Mouse (Mus musculus) heart, adult 9 months (tissue): ENCODE measurements around the gene Arpp19.

Experiments
- DNase-seq, 2 experiments: peaks; one replicate each; pipeline ENCODE4 v3.0.0; 2022; ENCODE audit warnings: low spot score in 2 of 2

The Arpp19 gene

DNA sequence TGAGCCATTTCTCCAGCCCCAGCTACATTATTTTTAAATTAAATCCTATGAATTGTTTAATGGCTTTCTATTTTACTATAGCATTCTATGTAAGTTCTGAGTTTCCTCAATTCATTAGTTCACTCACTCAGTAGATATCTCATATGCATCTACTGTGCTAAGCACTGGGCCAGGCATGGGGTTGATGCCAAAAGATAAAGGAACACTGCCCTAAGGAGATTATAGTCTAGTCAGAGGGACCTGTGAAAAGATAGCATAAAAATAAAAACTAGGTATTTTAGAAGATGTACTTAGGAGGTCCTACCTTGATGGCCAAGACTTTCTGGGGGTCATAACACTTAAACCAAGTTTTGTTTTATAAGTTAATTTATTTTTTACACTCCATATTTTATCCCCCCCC is 64.7 kb downstream of the Arpp19 start:
- DNase-seq: no peak
